18 mouse cellular contexts compared by ENCODE assay signal in the genomic region with DNA sequence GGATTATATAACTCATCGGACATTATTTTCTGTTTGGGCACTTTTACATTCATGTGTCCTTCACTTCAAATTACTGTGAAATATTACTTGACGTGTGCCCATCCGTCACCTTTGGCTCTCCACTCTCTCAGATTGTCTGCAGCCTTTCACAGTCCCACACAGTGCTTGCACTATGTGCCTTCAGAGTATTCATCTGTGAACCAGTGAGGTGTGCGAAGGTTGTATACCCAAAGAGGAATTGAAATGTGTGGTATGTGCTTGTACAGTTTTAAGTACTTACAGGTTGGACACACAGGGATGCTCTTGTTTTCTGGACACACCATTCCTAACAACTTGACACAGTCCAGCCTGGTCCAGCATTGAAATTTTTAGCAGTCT.
"Had no signal": no experiment of that assay in that cellular context is flagged by ENCODE, and none has a peak within 500 bp of the region (broad histone marks: within the 10 kb centered on the region; RNA-seq: fewer than 3 reads in every experiment).

No protein-coding gene starts in this region.

- H3K9ac ChIP-seq: limb, embryonic 12.5 days; limb, embryonic 15.5 days; liver, embryonic 14.5 days; liver, postnatal 0 days; lung, embryonic 14.5 days; stomach, embryonic 15.5 days had no signal

- H3K4me2 ChIP-seq: limb, embryonic 12.5 days; limb, embryonic 15.5 days; liver, embryonic 11.5 days; lung, embryonic 14.5 days; stomach, embryonic 15.5 days had no signal

- H3K4me3 ChIP-seq: limb, embryonic 12.5 days; limb, embryonic 15.5 days; myocyte; stomach, embryonic 15.5 days had no signal

- DNase-seq: kidney, adult 8-10 months; kidney, postnatal 14 days; kidney, postnatal 4 days; left cerebral cortex, postnatal 4 days; liver, postnatal 0 days; lung, embryonic 14.5 days; right cerebral cortex, postnatal 25 days; spleen, adult 18-20 months; thymus, postnatal 25 days had no signal

- H3K36me3 ChIP-seq: limb, embryonic 12.5 days; limb, embryonic 15.5 days; stomach, embryonic 15.5 days had no signal

- H3K27ac ChIP-seq: limb, embryonic 12.5 days; limb, embryonic 15.5 days; liver, embryonic 14.5 days; macrophage; stomach, embryonic 15.5 days had no signal

- H3K4me1 ChIP-seq: limb, embryonic 12.5 days; limb, embryonic 15.5 days; stomach, embryonic 15.5 days had no signal

- H3K27me3 ChIP-seq: limb, embryonic 12.5 days; limb, embryonic 15.5 days; stomach, embryonic 15.5 days had no signal

- H3K9me3 ChIP-seq: limb, embryonic 12.5 days; limb, embryonic 15.5 days; stomach, embryonic 15.5 days had no signal

- ATAC-seq: intestine, postnatal 0 days; liver, postnatal 0 days; lung, postnatal 0 days had no signal
